Mouse (Mus musculus): ENCODE data around the gene Bcl11a.

Gene Bcl11a

GRCm38 (mm10) chr11:24130186-24130760 is 52.4 kb downstream of the Bcl11a start:
- no peak for DNase-seq (ENCODE audit: low spot score in 2 of 2)

- no peak for DNase-seq (ENCODE audit: low spot score in 2 of 2)
Observed at GRCm38 (mm10) chr11:24131818-24132217, 54.0 kb downstream of the Bcl11a start.

- DNase-seq (ENCODE audit: low spot score in 2 of 2) = no peak
Observed at GRCm38 (mm10) chr11:24132358-24132757, 54.5 kb downstream of the Bcl11a start.

GRCm38 (mm10) chr11:24132853-24133252 is 55.0 kb downstream of the Bcl11a start:
- DNase-seq (ENCODE audit: low spot score in 2 of 2) = no peak

GRCm38 (mm10) chr11:24133484-24133883 is 55.6 kb downstream of the Bcl11a start:
- DNase-seq (ENCODE audit: low spot score in 2 of 2) = no peak

- DNase-seq (ENCODE audit: low spot score in 2 of 2) = no peak
Observed at GRCm38 (mm10) chr11:24133928-24134327, 56.1 kb downstream of the Bcl11a start.

- no peak for DNase-seq (ENCODE audit: low spot score in 2 of 2)
Observed at GRCm38 (mm10) chr11:24135244-24135643, 57.4 kb downstream of the Bcl11a start.

- DNase-seq (ENCODE audit: low spot score in 2 of 2) = no peak
Observed at GRCm38 (mm10) chr11:24136084-24136785, 58.4 kb downstream of the Bcl11a start.

GRCm38 (mm10) chr11:24137891-24138290 is 60.0 kb downstream of the Bcl11a start:
- DNase-seq (ENCODE audit: low spot score in 2 of 2) = no peak

- DNase-seq (ENCODE audit: low spot score in 2 of 2) = no peak
Observed at GRCm38 (mm10) chr11:24138600-24139375, 60.9 kb downstream of the Bcl11a start.

- DNase-seq (ENCODE audit: low spot score in 2 of 2) = no peak
Observed at GRCm38 (mm10) chr11:24139432-24139831, 61.6 kb downstream of the Bcl11a start.

GRCm38 (mm10) chr11:24139952-24140351 is 62.1 kb downstream of the Bcl11a start:
- no peak for DNase-seq (ENCODE audit: low spot score in 2 of 2)

GRCm38 (mm10) chr11:24140948-24141347 is 63.1 kb downstream of the Bcl11a start:
- DNase-seq (ENCODE audit: low spot score in 2 of 2) = no peak

- no peak for DNase-seq (ENCODE audit: low spot score in 2 of 2)
Observed at GRCm38 (mm10) chr11:24141479-24142251, 63.8 kb downstream of the Bcl11a start.

GRCm38 (mm10) chr11:24142316-24142715 is 64.5 kb downstream of the Bcl11a start:
- no peak for DNase-seq (ENCODE audit: low spot score in 2 of 2)

GRCm38 (mm10) chr11:24144159-24144946 is 66.5 kb downstream of the Bcl11a start:
- DNase-seq (ENCODE audit: low spot score in 2 of 2) = peak; percentile 50 to 64

- DNase-seq (ENCODE audit: low spot score in 2 of 2) = no peak
Observed at GRCm38 (mm10) chr11:24146034-24146433, 68.2 kb downstream of the Bcl11a start.

- no peak for DNase-seq (ENCODE audit: low spot score in 2 of 2)
Observed at GRCm38 (mm10) chr11:24146437-24146836, 68.6 kb downstream of the Bcl11a start.

GRCm38 (mm10) chr11:24147698-24148097 is 69.8 kb downstream of the Bcl11a start:
- DNase-seq (ENCODE audit: low spot score in 2 of 2) = no peak

- no peak for DNase-seq (ENCODE audit: low spot score in 2 of 2)
Observed at GRCm38 (mm10) chr11:24148545-24148944, 70.7 kb downstream of the Bcl11a start.

Measured in frontal cortex, postnatal 14 days (tissue).